Mouse (Mus musculus): Measurements from ENCODE around the gene Gm49337. TPM values are rescaled to one million over a fixed set of nuclear protein-coding genes. Genes with fewer than 3 reads are reported as not detected.
A peak's percentile ranks its signal among the peaks of the same experiment; 100 is the strongest.

The Gm49337 gene
- polyA plus RNA-seq, 1 experiment from 2014 or later, result not detected

DNA sequence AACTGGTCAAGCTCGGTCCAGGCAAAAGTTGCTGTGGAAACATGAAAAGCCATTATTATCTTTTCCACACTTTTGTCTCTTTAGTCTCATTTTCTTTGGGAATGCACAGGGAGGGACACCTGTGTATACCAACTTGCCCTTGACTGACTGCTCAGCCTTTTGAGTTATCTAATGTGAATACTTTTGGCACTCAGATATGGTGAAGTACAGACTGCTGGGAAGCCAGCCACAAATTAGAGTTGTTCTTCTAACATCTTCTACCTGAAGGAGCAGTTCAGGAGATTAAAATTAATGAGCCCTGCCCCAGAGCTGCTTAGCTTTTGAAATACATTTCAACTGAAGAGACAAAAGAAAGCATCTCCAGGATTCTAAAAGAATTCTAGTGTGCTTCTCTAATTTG, 45.9 kb downstream of the Gm49337 start:
- Histone ChIP-seq H3K9ac (replicated peaks; ENCODE audit: low read length) (no peak overlapping the region), H3K27ac (replicated peaks; ENCODE audit: low read depth, low read length) (no peak overlapping the region), H3K4me3 (ENCODE audit: low read depth, low read length) (no peak overlapping the region), H3K4me2 (ENCODE audit: low read depth, low read length) (no peak overlapping the region), H3K27me3 (ENCODE audit: control insufficient read depth, insufficient read depth, low read length) (no peaks in the 10 kb centered on the region), H3K4me1 (ENCODE audit: control insufficient read depth, insufficient read depth, low read length) (no peaks in the 10 kb centered on the region), H3K9me3 (replicated peaks; ENCODE audit: control insufficient read depth, low read length) (no peaks in the 10 kb centered on the region), H3K36me3 (replicated peaks; ENCODE audit: control insufficient read depth, insufficient read depth, low read depth, low read length) (no peaks in the 10 kb centered on the region)
- DNase-seq (ENCODE audit: low spot score) (no peak), ATAC-seq (replicated peaks; ENCODE audit: insufficient number of reproducible peaks, low FRiP score, low TSS enrichment, low read depth) (no peak)
- WGBS, result 86% methylated on average over 1 of the region's 1 CpGs

DNA sequence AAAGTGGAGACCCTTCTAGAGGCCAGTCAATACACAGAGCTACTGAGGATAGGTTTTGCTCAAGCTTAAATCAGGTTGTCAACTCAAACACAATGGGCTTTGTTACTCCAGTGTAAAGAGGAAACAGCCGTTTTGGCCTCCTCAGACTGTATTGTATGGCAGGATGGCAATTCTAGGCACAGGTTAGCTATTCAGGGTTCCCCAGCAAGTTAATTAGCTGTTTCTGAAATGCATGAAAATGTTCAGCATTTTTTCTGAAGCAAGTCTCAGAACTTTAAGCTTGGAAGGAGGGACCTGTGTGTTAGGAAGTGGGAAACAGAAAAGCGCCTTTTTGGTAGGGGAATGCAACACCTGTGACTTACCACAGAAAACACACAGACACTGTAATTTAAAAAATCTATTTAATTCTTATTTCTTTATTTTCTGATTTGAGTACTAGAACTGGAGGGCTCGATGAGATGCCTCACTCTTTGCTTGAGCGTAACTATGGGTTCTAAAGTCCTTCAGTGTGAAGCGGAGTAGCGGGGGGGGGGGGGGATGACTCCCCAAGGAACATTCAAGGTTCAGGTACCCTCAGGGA, 47.0 kb downstream of the Gm49337 start:
- DNase-seq (ENCODE audit: low spot score) (peak; percentile 50), ATAC-seq (replicated peaks; ENCODE audit: insufficient number of reproducible peaks, low FRiP score, low TSS enrichment, low read depth) (no peak)
- no peaks in the 10 kb centered on the region for H3K4me1 ChIP-seq (ENCODE audit: control insufficient read depth, insufficient read depth, low read length)
- H3K9me3 ChIP-seq (replicated peaks; ENCODE audit: control insufficient read depth, low read length), result no peaks in the 10 kb centered on the region
- peak overlapping the region; percentile 61 for H3K4me2 ChIP-seq (ENCODE audit: low read depth, low read length)
- H3K4me3 ChIP-seq (ENCODE audit: low read depth, low read length), result peak overlapping the region; percentile 61
- no peaks in the 10 kb centered on the region for H3K36me3 ChIP-seq (replicated peaks; ENCODE audit: control insufficient read depth, insufficient read depth, low read depth, low read length)
- peak overlapping the region; percentile 97 for H3K9ac ChIP-seq (replicated peaks; ENCODE audit: low read length)
- peak overlapping the region; percentile 99 for H3K27ac ChIP-seq (replicated peaks; ENCODE audit: low read depth, low read length)
- WGBS, result 4% methylated on average over 6 of the region's 6 CpGs
- H3K27me3 ChIP-seq (ENCODE audit: control insufficient read depth, insufficient read depth, low read length), result no peaks in the 10 kb centered on the region

DNA sequence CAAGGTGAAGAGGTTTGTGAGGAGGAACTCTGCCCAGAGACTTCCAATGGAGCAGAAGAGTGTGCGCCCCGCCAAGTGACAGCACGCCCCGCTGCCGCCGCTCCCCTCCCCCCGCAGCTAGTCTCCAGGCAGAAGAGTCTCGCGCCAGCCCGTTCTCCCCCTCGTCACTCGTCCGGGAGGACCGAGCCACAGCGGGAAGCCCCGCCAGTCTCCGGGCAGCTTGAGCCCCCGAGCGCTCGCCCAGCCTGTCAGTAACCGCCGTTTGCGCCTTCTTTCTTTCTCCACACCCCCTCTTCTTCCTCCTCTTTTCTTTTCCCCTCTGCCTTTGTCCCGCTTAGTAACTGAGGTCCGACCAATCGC, 47.6 kb downstream of the Gm49337 start:
- WGBS, result 0% methylated on average over 26 of the region's 26 CpGs
- Histone ChIP-seq H3K4me3 (ENCODE audit: low read depth, low read length) (peak overlapping the region; percentile 61), H3K27me3 (ENCODE audit: control insufficient read depth, insufficient read depth, low read length) (no peaks in the 10 kb centered on the region), H3K9me3 (replicated peaks; ENCODE audit: control insufficient read depth, low read length) (no peaks in the 10 kb centered on the region), H3K9ac (replicated peaks; ENCODE audit: low read length) (peak overlapping the region; percentile 97), H3K36me3 (replicated peaks; ENCODE audit: control insufficient read depth, insufficient read depth, low read depth, low read length) (no peaks in the 10 kb centered on the region), H3K4me2 (ENCODE audit: low read depth, low read length) (peak overlapping the region; percentile 61), H3K4me1 (ENCODE audit: control insufficient read depth, insufficient read depth, low read length) (no peaks in the 10 kb centered on the region), H3K27ac (replicated peaks; ENCODE audit: low read depth, low read length) (peak overlapping the region; percentile 99)
- no peak for ATAC-seq (replicated peaks; ENCODE audit: insufficient number of reproducible peaks, low FRiP score, low TSS enrichment, low read depth)
- DNase-seq (ENCODE audit: low spot score), result no peak

DNA sequence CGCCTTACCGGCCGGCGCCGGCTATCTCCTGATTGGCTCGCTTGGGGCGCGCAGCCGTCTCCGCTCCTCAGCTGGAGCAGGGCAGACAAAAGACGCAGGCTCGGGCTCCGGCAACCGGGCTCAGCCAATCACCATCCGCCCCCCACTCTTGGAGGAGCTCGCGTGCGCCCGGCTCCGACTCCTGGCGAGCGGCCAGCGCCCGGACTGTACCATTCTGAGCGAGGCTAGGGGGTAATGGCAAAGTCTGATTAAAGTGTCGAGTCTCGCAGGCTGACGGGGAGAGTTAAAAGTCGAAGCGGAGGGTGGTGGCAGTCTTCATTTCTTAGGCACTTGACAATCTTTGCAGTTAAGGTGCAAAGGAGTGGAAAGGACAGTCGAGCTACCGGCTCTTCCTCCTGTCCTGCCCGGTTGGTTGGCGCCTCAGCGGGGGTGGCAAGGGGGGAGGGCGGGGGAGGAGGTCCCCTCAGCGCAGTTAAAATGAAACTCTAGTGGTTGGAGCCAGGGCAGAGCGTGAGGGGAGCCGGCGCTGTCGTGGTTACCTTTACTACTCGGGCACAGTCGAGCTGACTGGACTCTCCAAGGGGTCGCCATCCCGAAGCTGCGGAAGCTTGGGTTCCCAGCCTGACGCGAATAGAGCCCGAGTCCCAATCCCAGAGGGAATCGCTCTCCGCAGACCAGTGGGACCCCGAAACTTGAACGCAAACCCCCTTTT, 48.1 kb downstream of the Gm49337 start, which contains the start of gene Pik3r3:
Pik3r3 (plus strand) TSS at position 479 of the 712 bp plus-strand sequence.
- Histone ChIP-seq H3K9ac (replicated peaks; ENCODE audit: low read length) (peak within 1 kb of the TSS; percentile 97), H3K4me2 (ENCODE audit: low read depth, low read length) (peak within 1 kb of the TSS; percentile 61), H3K9me3 (replicated peaks; ENCODE audit: control insufficient read depth, low read length) (no peaks in the 10 kb centered on the region), H3K36me3 (replicated peaks; ENCODE audit: control insufficient read depth, insufficient read depth, low read depth, low read length) (no peaks in the 10 kb centered on the region), H3K4me3 (ENCODE audit: low read depth, low read length) (peak within 1 kb of the TSS; percentile 61), H3K27ac (replicated peaks; ENCODE audit: low read depth, low read length) (peak within 1 kb of the TSS; percentile 99), H3K4me1 (ENCODE audit: control insufficient read depth, insufficient read depth, low read length) (no peaks in the 10 kb centered on the region), H3K27me3 (ENCODE audit: control insufficient read depth, insufficient read depth, low read length) (no peaks in the 10 kb centered on the region)
- WGBS, result under 1% methylated on average over 52 of the region's 53 CpGs
- peak; percentile 99 for DNase-seq (ENCODE audit: low spot score)
- ATAC-seq (replicated peaks; ENCODE audit: insufficient number of reproducible peaks, low FRiP score, low TSS enrichment, low read depth), result peak; percentile 99

DNA sequence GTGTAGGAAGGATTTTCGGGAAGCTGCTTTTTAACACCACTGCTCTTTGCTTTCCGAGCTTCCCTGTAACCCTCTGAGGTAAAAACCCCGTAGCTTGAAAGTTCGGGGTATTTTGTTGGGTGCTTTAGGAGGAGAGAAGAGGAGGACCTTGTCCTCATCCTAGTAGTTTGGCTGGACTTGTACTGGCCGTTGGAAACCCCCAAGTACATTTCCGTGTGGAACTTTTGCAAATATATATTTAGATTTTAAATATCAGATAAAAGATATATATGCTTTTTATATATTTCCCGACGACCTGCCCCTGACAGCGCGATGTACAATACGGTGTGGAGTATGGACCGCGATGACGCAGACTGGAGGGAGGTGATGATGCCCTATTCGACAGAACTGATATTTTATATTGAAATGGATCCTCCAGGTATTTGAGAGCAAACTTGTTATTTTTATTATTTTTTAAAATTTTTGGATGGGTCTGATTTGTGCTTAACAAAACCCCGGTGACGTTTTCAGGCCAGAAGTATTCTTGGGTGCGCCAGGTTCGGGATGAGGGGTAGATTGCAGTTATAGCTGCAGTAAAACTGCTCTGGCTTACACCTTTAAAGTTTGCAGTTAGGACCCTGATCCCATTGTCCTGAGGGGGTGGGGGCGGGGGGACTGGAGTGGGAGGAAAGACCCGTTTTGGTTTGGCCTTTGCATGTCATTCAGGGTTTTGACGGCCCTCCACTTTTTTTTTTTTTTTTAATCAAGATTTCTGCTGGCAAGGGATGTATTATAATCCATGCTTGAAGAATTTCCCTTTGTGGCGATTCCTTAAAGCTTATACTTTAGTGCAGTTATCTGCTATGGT, 49.0 kb downstream of the Gm49337 start:
- peak overlapping the region; percentile 99 for H3K27ac ChIP-seq (replicated peaks; ENCODE audit: low read depth, low read length)
- ATAC-seq (replicated peaks; ENCODE audit: insufficient number of reproducible peaks, low FRiP score, low TSS enrichment, low read depth) (no peak), DNase-seq (ENCODE audit: low spot score) (peak; percentile 57)
- peak overlapping the region; percentile 45 for H3K4me3 ChIP-seq (ENCODE audit: low read depth, low read length)
- H3K9me3 ChIP-seq (replicated peaks; ENCODE audit: control insufficient read depth, low read length), result no peaks in the 10 kb centered on the region
- peak overlapping the region; percentile 71 for H3K9ac ChIP-seq (replicated peaks; ENCODE audit: low read length)
- H3K27me3 ChIP-seq (ENCODE audit: control insufficient read depth, insufficient read depth, low read length), result no peaks in the 10 kb centered on the region
- WGBS, result under 1% methylated on average over 23 of the region's 23 CpGs
- peak overlapping the region; percentile 38 for H3K4me2 ChIP-seq (ENCODE audit: low read depth, low read length)
- no peaks in the 10 kb centered on the region for H3K36me3 ChIP-seq (replicated peaks; ENCODE audit: control insufficient read depth, insufficient read depth, low read depth, low read length)
- no peaks in the 10 kb centered on the region for H3K4me1 ChIP-seq (ENCODE audit: control insufficient read depth, insufficient read depth, low read length)

DNA sequence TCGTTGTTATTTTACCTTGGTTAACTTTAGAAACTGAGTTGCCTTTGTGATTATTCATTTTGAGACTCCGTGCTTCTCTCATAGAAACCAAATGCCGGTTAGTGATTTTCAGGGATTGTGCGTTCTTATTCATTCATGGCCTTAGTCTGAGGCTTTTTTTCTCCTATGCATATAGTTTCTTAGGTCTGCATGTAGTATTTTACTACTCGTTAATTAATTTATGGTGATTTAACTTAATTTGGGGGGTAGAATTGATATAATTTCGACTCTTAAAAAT, 49.6 kb downstream of the Gm49337 start:
- Histone ChIP-seq H3K9ac (replicated peaks; ENCODE audit: low read length) (peak overlapping the region; percentile 71), H3K27me3 (ENCODE audit: control insufficient read depth, insufficient read depth, low read length) (no peaks in the 10 kb centered on the region), H3K4me3 (ENCODE audit: low read depth, low read length) (peak overlapping the region; percentile 45), H3K9me3 (replicated peaks; ENCODE audit: control insufficient read depth, low read length) (no peaks in the 10 kb centered on the region), H3K27ac (replicated peaks; ENCODE audit: low read depth, low read length) (no peak overlapping the region), H3K36me3 (replicated peaks; ENCODE audit: control insufficient read depth, insufficient read depth, low read depth, low read length) (no peaks in the 10 kb centered on the region), H3K4me2 (ENCODE audit: low read depth, low read length) (peak overlapping the region; percentile 38; the same call in 1 of the 2 replicates), H3K4me1 (ENCODE audit: control insufficient read depth, insufficient read depth, low read length) (no peaks in the 10 kb centered on the region)
- ATAC-seq (replicated peaks; ENCODE audit: insufficient number of reproducible peaks, low FRiP score, low TSS enrichment, low read depth) (no peak), DNase-seq (ENCODE audit: low spot score) (peak; percentile 45)
- 5% methylated on average over 6 of the region's 6 CpGs for WGBS

DNA sequence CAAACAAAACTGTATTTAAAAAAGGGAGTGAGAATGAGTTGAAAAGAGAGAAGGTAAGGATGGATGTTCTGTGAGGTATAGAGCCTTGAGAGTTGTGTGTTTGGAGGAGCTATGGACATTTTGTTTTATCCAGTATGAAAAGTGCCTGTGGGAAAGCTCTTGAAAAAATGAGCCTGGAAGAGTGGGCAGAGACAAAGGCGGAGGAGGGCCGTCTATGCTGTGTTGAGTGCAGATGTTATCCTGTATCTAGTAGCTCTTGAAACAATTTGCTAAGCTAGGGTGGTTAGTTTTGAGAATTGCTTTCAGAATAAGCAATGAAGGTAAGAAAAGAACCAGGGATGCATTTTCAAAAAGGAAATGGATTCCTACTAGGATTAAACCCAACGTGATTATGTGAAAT, 70.2 kb downstream of the Gm49337 start:
- 84% methylated on average over 3 of the region's 3 CpGs for WGBS
- Histone ChIP-seq H3K36me3 (replicated peaks; ENCODE audit: control insufficient read depth, insufficient read depth, low read depth, low read length) (no peaks in the 10 kb centered on the region), H3K4me1 (ENCODE audit: control insufficient read depth, insufficient read depth, low read length) (no peaks in the 10 kb centered on the region), H3K9ac (replicated peaks; ENCODE audit: low read length) (no peak overlapping the region), H3K9me3 (replicated peaks; ENCODE audit: control insufficient read depth, low read length) (no peaks in the 10 kb centered on the region), H3K4me3 (ENCODE audit: low read depth, low read length) (no peak overlapping the region), H3K27ac (replicated peaks; ENCODE audit: low read depth, low read length) (no peak overlapping the region), H3K4me2 (ENCODE audit: low read depth, low read length) (no peak overlapping the region), H3K27me3 (ENCODE audit: control insufficient read depth, insufficient read depth, low read length) (no peaks in the 10 kb centered on the region)
- no peak for ATAC-seq (replicated peaks; ENCODE audit: insufficient number of reproducible peaks, low FRiP score, low TSS enrichment, low read depth)
- no peak for DNase-seq (ENCODE audit: low spot score)

DNA sequence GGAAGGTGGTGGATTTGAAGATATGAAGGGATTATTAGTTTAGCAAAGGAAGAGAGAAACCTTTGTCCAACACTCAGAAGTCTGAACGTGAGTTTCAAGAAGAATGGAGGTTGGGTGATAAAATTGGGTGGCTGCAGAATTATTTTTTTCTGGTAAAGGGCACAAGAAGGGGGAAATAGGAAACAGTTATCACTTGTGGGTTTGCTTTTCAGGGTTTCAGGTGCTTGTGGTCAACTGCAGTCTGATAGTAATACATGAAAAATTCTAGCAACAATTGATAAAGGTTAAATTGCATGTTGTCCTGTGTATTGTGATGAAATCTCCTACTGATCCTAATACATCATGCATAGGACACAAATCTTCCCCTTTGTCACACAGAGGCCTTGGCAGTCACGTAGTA, 71.1 kb downstream of the Gm49337 start:
- Histone ChIP-seq H3K4me1 (ENCODE audit: control insufficient read depth, insufficient read depth, low read length) (no peaks in the 10 kb centered on the region), H3K9me3 (replicated peaks; ENCODE audit: control insufficient read depth, low read length) (no peaks in the 10 kb centered on the region), H3K36me3 (replicated peaks; ENCODE audit: control insufficient read depth, insufficient read depth, low read depth, low read length) (no peaks in the 10 kb centered on the region), H3K27me3 (ENCODE audit: control insufficient read depth, insufficient read depth, low read length) (no peaks in the 10 kb centered on the region), H3K4me3 (ENCODE audit: low read depth, low read length) (no peak overlapping the region), H3K9ac (replicated peaks; ENCODE audit: low read length) (no peak overlapping the region), H3K4me2 (ENCODE audit: low read depth, low read length) (no peak overlapping the region), H3K27ac (replicated peaks; ENCODE audit: low read depth, low read length) (no peak overlapping the region)
- DNase-seq (ENCODE audit: low spot score), result no peak
- 83% methylated on average over 2 of the region's 2 CpGs for WGBS
- ATAC-seq (replicated peaks; ENCODE audit: insufficient number of reproducible peaks, low FRiP score, low TSS enrichment, low read depth), result no peak

Measured in embryonic facial prominence, embryonic 11.5 days (tissue).